Mouse (Mus musculus) midbrain, embryonic 15.5 days (tissue): Measurements from ENCODE around the gene Map4k4. TPM values are rescaled to one million over a fixed set of nuclear protein-coding genes. Genes with fewer than 3 reads are reported as not detected.
A peak's percentile ranks its signal among the peaks of the same experiment; 100 is the strongest.

ENCODE experiments used
- ATAC-seq: fragments of 200-750 bp; cut with Nextera tagmentation; replicated peaks from 2 replicates; pipeline ENCODE4 v1.8.0; 2017; ENCODE audit warnings: moderate TSS enrichment
- H3K27ac ChIP-seq: fragments of 300-500 bp; sonication (generic); 2 replicates; pipeline ENCODE4 v1.5.1; 2015; ENCODE audit warnings: mild to moderate bottlenecking, inconsistent platforms
- H3K27me3 ChIP-seq: fragments of 300-500 bp; sonication (generic); replicated peaks from 2 replicates; pipeline ENCODE4 v1.6.1; 2015; ENCODE audit warnings: inconsistent platforms
- H3K36me3 ChIP-seq: fragments of 300-500 bp; sonication (generic); replicated peaks from 2 replicates; pipeline ENCODE4 v1.6.1; 2015; ENCODE audit warnings: inconsistent platforms
- H3K4me1 ChIP-seq: fragments of 300-500 bp; sonication (generic); 2 replicates; pipeline ENCODE4 v1.6.1; 2015; ENCODE audit warnings: inconsistent platforms
- H3K4me2 ChIP-seq: fragments of 300-500 bp; sonication (generic); 2 replicates; pipeline ENCODE4 v1.6.1; 2015; ENCODE audit warnings: inconsistent platforms, mild to moderate bottlenecking, moderate library complexity
- H3K4me3 ChIP-seq: fragments of 300-500 bp; sonication (generic); 2 replicates; pipeline ENCODE4 v1.5.1; 2015; ENCODE audit warnings: mild to moderate bottlenecking, inconsistent platforms
- H3K9ac ChIP-seq: fragments of 300-500 bp; sonication (generic); 2 replicates; pipeline ENCODE4 v1.6.1; 2015; ENCODE audit warnings: mild to moderate bottlenecking, inconsistent platforms
- H3K9me3 ChIP-seq: fragments of 300-500 bp; sonication (generic); 2 replicates; pipeline ENCODE4 v1.6.1; 2016; ENCODE audit warnings: inconsistent platforms
- WGBS: fragments of 180-500 bp; shearing (Covaris S2); methylation state at CpG from one replicate; pipeline ENCODE4 v1.1.7; 2015; ENCODE audit warnings: mixed read lengths; 5-methylcytosine and 5-hydroxymethylcytosine counted together
- polyA plus RNA-seq: library from polyadenylated mRNA; unstranded; fragments of >200 nt; fragmentation: Nextera tagmentation; extraction: Ambion mirVana; gene quantifications from 2 replicates; pipeline ENCODE4 v1.2.1, GENCODE M21; 2015

The Map4k4 gene
- polyA plus RNA-seq, 1 experiment from 2014 or later: 55.2 TPM

- no peak for ATAC-seq
- no peaks in the 10 kb centered on the region for H3K27me3 ChIP-seq
- WGBS: 89% methylated on average over 6 of the region's 6 CpGs
- H3K27ac ChIP-seq: no peak overlapping the region
- H3K4me2 ChIP-seq: no peak overlapping the region
- H3K4me3 ChIP-seq: no peak overlapping the region
- H3K36me3 ChIP-seq: no peaks in the 10 kb centered on the region
- no peaks in the 10 kb centered on the region for H3K9me3 ChIP-seq
- H3K9ac ChIP-seq: no peak overlapping the region
- no peaks in the 10 kb centered on the region for H3K4me1 ChIP-seq
These were observed 145.0 kb downstream of the Map4k4 start for GRCm38 (mm10) chr1:40045686-40046085.

- WGBS: 81% methylated on average over 5 of the region's 5 CpGs
- Histone ChIP-seq H3K4me3 (no peak overlapping the region), H3K27me3 (no peaks in the 10 kb centered on the region), H3K4me1 (no peaks in the 10 kb centered on the region), H3K27ac (no peak overlapping the region), H3K9ac (no peak overlapping the region), H3K9me3 (no peaks in the 10 kb centered on the region), H3K4me2 (no peak overlapping the region), H3K36me3 (no peaks in the 10 kb centered on the region)
- ATAC-seq: no peak
These were observed 145.9 kb downstream of the Map4k4 start for GRCm38 (mm10) chr1:40046600-40046999.

- H3K4me3 ChIP-seq: no peak overlapping the region
These were observed 150.4 kb downstream of the Map4k4 start for GRCm38 (mm10) chr1:40051157-40051556.

GRCm38 (mm10) chr1:40052156-40052555, 151.4 kb downstream of the Map4k4 start:
- H3K9ac ChIP-seq: no peak overlapping the region
- ATAC-seq: no peak
- no peaks in the 10 kb centered on the region for H3K9me3 ChIP-seq
- no peak overlapping the region for H3K27ac ChIP-seq
- H3K36me3 ChIP-seq: no peaks in the 10 kb centered on the region
- no peaks in the 10 kb centered on the region for H3K4me1 ChIP-seq
- H3K4me2 ChIP-seq: no peak overlapping the region
- H3K27me3 ChIP-seq: no peaks in the 10 kb centered on the region
- WGBS: 68% methylated on average over 8 of the region's 8 CpGs
- H3K4me3 ChIP-seq: no peak overlapping the region

More at GRCm38 (mm10) chr1:40051157-40051556, 150.4 kb downstream of the Map4k4 start:
- no peak for ATAC-seq
- Histone ChIP-seq H3K9me3 (no peaks in the 10 kb centered on the region), H3K27ac (no peak overlapping the region), H3K27me3 (no peaks in the 10 kb centered on the region), H3K4me2 (no peak overlapping the region), H3K4me1 (no peaks in the 10 kb centered on the region), H3K36me3 (no peaks in the 10 kb centered on the region), H3K9ac (no peak overlapping the region)
- WGBS: 94% methylated on average over 6 of the region's 6 CpGs

- ATAC-seq: no peak
- no peak overlapping the region for H3K9ac ChIP-seq
- 86% methylated on average over 5 of the region's 5 CpGs for WGBS
- no peaks in the 10 kb centered on the region for H3K36me3 ChIP-seq
- H3K27me3 ChIP-seq: no peaks in the 10 kb centered on the region
- H3K4me3 ChIP-seq: no peak overlapping the region
- no peak overlapping the region for H3K27ac ChIP-seq
- no peaks in the 10 kb centered on the region for H3K4me1 ChIP-seq
- no peak overlapping the region for H3K4me2 ChIP-seq
- H3K9me3 ChIP-seq: no peaks in the 10 kb centered on the region
These were observed 152.4 kb downstream of the Map4k4 start for GRCm38 (mm10) chr1:40053071-40053470.

- H3K4me1 ChIP-seq: no peaks in the 10 kb centered on the region
- H3K9ac ChIP-seq: no peak overlapping the region
- H3K4me2 ChIP-seq: no peak overlapping the region
- no peaks in the 10 kb centered on the region for H3K27me3 ChIP-seq
- no peaks in the 10 kb centered on the region for H3K36me3 ChIP-seq
- no peak overlapping the region for H3K4me3 ChIP-seq
- no peaks in the 10 kb centered on the region for H3K9me3 ChIP-seq
- no peak for ATAC-seq
- WGBS: 72% methylated on average over 7 of the region's 7 CpGs
- no peak overlapping the region for H3K27ac ChIP-seq
These were observed 154.3 kb downstream of the Map4k4 start for GRCm38 (mm10) chr1:40055051-40055450.

- Histone ChIP-seq H3K9ac (no peak overlapping the region), H3K27ac (no peak overlapping the region), H3K27me3 (no peaks in the 10 kb centered on the region), H3K4me1 (no peaks in the 10 kb centered on the region), H3K36me3 (no peaks in the 10 kb centered on the region), H3K4me2 (no peak overlapping the region), H3K4me3 (no peak overlapping the region), H3K9me3 (no peaks in the 10 kb centered on the region)
- no peak for ATAC-seq
- 92% methylated on average over 5 of the region's 5 CpGs for WGBS
These were observed 155.2 kb downstream of the Map4k4 start for GRCm38 (mm10) chr1:40055963-40056362.

- Histone ChIP-seq H3K9me3 (no peaks in the 10 kb centered on the region), H3K9ac (no peak overlapping the region), H3K27me3 (no peaks in the 10 kb centered on the region), H3K27ac (no peak overlapping the region), H3K4me1 (no peaks in the 10 kb centered on the region), H3K4me3 (no peak overlapping the region), H3K36me3 (no peaks in the 10 kb centered on the region), H3K4me2 (no peak overlapping the region)
- no peak for ATAC-seq
- 81% methylated on average over 5 of the region's 5 CpGs for WGBS
These were observed 156.6 kb downstream of the Map4k4 start for GRCm38 (mm10) chr1:40057351-40057750.

- H3K4me1 ChIP-seq: no peaks in the 10 kb centered on the region
- no peaks in the 10 kb centered on the region for H3K36me3 ChIP-seq
- no peak for ATAC-seq
- no peak overlapping the region for H3K4me2 ChIP-seq
- H3K27ac ChIP-seq: no peak overlapping the region
- H3K27me3 ChIP-seq: no peaks in the 10 kb centered on the region
- H3K4me3 ChIP-seq: no peak overlapping the region
- no peak overlapping the region for H3K9ac ChIP-seq
- H3K9me3 ChIP-seq: no peaks in the 10 kb centered on the region
- WGBS: 51% methylated on average over 11 of the region's 11 CpGs
These were observed 157.3 kb downstream of the Map4k4 start for GRCm38 (mm10) chr1:40058013-40058412.

GRCm38 (mm10) chr1:40059122-40059774, 158.5 kb downstream of the Map4k4 start:
- no peak overlapping the region for H3K9ac ChIP-seq
- no peaks in the 10 kb centered on the region for H3K27me3 ChIP-seq
- WGBS: 85% methylated on average over 4 of the region's 4 CpGs
- H3K4me1 ChIP-seq: no peaks in the 10 kb centered on the region
- H3K4me3 ChIP-seq: no peak overlapping the region
- no peak overlapping the region for H3K27ac ChIP-seq
- no peak overlapping the region for H3K4me2 ChIP-seq
- no peaks in the 10 kb centered on the region for H3K9me3 ChIP-seq
- H3K36me3 ChIP-seq: no peaks in the 10 kb centered on the region
- no peak for ATAC-seq

GRCm38 (mm10) chr1:40061359-40061758, 160.6 kb downstream of the Map4k4 start:
- 80% methylated on average over 9 of the region's 9 CpGs for WGBS
- H3K4me1 ChIP-seq: no peaks in the 10 kb centered on the region
- no peaks in the 10 kb centered on the region for H3K27me3 ChIP-seq
- no peak overlapping the region for H3K4me3 ChIP-seq
- H3K9ac ChIP-seq: no peak overlapping the region
- no peaks in the 10 kb centered on the region for H3K36me3 ChIP-seq
- no peak overlapping the region for H3K4me2 ChIP-seq
- no peak overlapping the region for H3K27ac ChIP-seq
- H3K9me3 ChIP-seq: no peaks in the 10 kb centered on the region
- no peak for ATAC-seq

- Histone ChIP-seq H3K36me3 (no peaks in the 10 kb centered on the region), H3K9ac (no peak overlapping the region), H3K4me1 (no peaks in the 10 kb centered on the region), H3K27me3 (no peaks in the 10 kb centered on the region), H3K27ac (no peak overlapping the region), H3K4me2 (no peak overlapping the region), H3K9me3 (no peaks in the 10 kb centered on the region), H3K4me3 (no peak overlapping the region)
- 53% methylated on average over 4 of the region's 4 CpGs for WGBS
- peak; percentile 61 for ATAC-seq
These were observed 162.7 kb downstream of the Map4k4 start for GRCm38 (mm10) chr1:40063409-40063808.

- no peaks in the 10 kb centered on the region for H3K27me3 ChIP-seq
- H3K9me3 ChIP-seq: no peaks in the 10 kb centered on the region
- no peak overlapping the region for H3K27ac ChIP-seq
- no peaks in the 10 kb centered on the region for H3K36me3 ChIP-seq
- no peak overlapping the region for H3K4me3 ChIP-seq
- no peak overlapping the region for H3K9ac ChIP-seq
- no peak overlapping the region for H3K4me2 ChIP-seq
- H3K4me1 ChIP-seq: no peaks in the 10 kb centered on the region
- WGBS: 93% methylated on average over 8 of the region's 8 CpGs
- ATAC-seq: no peak
These were observed 163.8 kb downstream of the Map4k4 start for GRCm38 (mm10) chr1:40064508-40064907.
